Mouse (Mus musculus): ENCODE data around the gene Ankrd34a.

Gene Ankrd34a

DNA sequence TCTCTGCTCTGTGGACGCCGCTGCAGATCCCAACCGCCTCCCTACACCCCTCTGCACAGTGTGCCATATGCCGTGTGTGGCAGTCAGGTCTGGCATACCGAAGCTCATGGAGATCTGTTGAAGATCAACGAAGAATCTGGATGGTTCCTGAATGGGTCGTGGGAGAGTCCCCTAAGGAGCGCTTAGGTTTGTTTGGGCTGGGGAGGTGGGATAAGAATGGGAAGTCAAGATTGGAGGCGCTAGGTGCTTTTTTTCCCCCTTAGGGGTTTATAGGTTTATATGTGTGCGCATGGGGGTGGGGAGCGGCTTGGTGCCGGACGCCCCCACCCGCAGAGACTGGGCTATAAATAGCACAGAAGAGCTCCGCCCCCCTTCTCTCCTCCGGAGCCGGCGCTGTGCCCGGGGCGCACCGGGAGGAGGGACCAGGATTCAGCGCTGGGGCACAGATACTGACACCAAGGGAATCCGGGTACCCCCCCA, at the start of gene Ankrd34a:
Ankrd34a (plus strand) TSS at position 409 of the 480 bp plus-strand sequence.
- no peak for DNase-seq (ENCODE audit: low spot score in 2 of 2)

DNA sequence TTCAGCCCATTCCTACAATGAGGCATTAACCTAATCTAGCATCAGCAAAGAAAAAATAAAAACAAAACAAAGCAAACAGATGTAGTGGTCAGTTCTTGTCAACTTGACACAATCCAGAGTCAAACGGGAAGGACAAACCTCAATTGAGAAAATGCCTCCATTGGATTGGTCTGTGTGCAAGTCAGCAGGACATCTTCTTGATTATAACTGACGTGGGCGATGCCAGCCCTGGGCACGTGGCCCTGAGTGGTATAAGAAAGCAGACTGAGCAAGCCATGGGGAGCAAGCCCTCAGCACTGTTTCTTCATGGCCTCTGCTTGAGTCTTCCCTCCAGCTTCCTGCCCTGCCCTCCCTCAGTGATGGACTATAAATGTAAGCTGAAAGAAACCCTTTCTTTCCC, 49.6 kb upstream of the Ankrd34a start:
- no peak for DNase-seq (ENCODE audit: low spot score in 2 of 2)

DNA sequence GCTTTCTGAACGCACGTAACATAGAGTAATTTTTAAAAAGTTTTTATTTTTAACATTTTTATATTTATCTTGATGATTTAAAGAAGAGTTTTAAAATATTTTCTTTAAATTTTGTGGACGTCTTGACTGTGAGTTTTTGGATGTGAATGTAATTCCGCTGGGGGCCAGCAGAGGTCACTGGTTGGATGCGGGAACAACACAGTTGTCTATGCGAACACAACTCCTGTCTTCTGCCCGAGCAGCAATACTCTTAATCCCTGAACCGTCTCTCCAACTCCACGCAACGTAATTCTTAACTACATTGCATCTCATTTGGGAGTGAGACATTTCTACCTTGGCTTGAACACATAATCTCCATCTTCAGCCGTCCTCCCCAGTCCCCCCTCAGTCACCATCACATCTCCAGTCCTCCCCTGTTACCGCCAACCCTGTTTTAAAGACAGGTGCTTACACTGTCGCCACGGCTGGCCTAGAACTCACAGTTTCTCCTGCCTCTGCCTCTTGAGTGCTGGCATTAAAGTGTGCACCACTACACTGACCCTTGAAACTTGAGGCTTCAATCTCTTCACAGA, 49.0 kb upstream of the Ankrd34a start:
- DNase-seq (ENCODE audit: low spot score in 2 of 2): peak; percentile 65 to 77

DNA sequence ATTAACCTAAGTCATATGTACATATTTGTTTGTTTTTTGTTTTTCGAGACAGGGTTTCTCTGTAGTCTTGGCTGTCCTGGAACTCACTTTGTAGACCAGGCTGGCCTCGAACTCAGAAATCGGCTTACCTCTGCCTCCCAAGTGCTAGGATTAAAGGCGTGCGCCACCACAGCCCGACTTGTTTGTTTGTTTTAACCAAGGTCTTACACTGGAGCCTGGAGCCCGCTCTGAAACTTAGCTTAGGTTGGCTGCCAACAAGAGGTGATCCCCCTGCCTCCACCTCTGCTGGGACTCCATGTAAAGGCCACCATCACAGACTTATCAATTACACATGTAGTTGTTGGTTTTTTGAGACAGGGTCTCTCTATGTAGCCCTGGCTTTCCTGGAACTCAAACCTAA, 47.6 kb upstream of the Ankrd34a start:
- DNase-seq (ENCODE audit: low spot score in 2 of 2): no peak

DNA sequence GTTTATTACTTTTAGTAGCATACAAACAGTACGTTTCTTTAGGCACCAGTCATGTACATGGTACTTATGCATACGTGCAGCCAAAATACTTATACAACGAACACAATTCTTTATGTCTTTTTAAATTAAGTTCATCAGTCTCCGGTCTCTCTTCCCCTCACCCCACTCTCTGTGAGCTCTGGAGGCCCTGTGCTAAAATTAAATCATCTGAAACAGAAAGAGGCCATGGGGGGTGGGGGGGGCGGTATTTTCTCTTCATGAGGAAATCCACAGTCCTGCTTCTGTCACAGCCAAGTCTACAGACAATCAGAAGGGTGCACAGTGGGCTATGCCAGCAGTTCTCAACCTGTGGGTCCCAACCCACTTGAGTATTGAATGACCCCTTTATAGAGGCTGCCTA, 47.1 kb upstream of the Ankrd34a start:
- DNase-seq (ENCODE audit: low spot score in 2 of 2): no peak

DNA sequence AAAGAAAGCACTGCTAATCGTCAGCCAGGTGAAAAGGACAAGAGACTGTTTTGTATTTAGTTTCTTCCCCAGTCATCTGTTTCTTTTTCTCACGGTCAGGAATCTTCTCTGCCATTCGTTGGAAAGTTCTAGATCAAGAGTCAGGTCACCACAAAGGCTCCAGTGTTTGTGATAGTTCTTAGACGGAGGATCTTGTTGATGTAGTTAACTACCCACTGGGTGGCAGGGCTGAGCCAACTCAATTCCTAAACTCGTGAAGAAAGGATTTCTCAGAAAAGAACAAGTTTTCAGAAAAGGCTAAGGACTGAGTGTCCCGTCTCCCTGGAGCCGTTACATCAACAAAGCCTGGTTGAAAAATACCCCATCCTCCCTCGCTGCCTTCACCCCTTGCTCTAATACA, 45.2 kb upstream of the Ankrd34a start:
- DNase-seq (ENCODE audit: low spot score in 2 of 2): peak; percentile 44 to 62

DNA sequence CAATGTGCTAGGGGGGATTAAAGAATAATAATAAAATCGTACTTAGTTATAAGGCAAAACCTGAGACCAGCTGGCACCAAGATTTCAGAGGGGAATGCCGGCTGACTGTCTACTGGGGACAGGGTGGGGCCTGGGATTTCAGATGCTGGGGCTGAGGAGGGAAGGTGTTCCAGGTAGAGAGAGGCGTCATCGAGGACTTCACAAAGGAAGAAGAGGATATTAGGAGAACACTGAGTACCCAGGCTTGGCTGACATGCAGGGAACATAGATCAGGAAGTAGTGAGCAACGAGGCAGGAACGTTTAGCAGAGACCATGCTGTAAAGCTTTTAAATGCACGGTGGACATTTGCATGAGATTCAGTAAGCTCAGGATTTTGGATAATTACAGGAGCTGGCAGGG, 44.5 kb upstream of the Ankrd34a start:
- no peak for DNase-seq (ENCODE audit: low spot score in 2 of 2)

DNA sequence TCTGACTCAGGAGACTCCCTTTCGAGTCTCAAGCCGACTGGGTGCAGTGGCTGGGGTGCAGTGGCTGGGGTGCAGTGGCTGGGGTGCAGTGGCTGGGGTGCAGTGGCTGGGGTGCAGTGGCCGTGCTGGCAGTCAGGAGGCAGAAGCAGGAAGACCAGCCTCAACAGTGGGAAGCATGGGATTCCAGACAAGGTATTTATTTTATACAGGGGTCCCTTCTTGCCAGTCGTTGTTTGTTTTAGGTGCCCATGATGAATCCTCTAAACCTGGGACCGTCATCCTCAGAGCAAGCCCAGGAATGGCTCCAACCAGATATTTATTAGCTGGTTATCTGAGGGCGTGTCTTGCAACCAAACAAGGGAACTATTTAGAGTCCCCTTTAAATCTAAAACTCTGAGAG, 42.8 kb upstream of the Ankrd34a start:
- DNase-seq (ENCODE audit: low spot score in 2 of 2): no peak

DNA sequence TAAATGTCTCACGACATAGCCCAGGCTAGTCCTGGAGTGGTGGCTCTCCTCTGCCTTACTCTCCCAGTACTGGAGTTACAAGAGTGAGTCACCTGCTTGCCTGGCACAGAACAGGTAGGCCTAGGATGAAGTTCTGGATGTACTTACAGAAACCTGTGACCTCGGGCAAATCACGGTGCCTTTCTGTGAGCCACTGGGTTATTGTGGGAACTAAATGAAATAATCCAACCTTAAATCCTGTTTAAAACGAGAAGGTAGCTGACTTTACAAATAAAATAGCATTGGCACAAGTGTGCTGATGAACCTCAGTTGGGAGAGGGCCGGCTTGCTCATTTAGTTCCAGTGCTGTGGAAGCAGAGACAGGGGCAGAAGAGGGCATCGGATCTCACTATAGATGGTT, 42.2 kb upstream of the Ankrd34a start:
- no peak for DNase-seq (ENCODE audit: low spot score in 2 of 2)

DNA sequence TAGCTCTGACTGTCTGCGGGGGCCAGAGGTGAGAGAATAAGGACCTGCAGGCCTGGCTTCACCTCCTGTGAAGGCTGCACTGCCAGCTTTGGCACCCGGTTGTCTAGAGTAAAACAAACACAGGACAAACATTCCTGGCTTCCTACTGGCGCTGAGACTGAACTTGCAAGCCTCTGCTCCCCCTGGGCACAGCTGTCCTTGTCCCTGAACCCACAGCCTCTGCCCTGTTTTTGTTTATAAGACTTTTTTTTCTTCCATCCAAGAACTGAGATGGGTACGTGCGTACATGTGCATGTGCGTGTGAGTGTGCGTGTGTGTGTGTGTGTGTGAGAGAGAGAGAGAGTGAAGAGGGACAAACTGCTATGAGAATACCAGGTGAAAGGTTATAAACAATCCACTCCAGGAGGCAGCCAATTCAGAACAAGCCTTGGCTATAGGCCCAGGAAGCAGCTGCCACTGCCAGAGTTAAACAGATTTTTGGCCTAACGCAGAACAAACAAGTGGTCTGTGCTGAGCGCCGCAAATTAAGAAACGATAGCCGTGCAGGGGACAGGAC, 41.3 kb upstream of the Ankrd34a start:
- no peak for DNase-seq (ENCODE audit: low spot score in 2 of 2)

DNA sequence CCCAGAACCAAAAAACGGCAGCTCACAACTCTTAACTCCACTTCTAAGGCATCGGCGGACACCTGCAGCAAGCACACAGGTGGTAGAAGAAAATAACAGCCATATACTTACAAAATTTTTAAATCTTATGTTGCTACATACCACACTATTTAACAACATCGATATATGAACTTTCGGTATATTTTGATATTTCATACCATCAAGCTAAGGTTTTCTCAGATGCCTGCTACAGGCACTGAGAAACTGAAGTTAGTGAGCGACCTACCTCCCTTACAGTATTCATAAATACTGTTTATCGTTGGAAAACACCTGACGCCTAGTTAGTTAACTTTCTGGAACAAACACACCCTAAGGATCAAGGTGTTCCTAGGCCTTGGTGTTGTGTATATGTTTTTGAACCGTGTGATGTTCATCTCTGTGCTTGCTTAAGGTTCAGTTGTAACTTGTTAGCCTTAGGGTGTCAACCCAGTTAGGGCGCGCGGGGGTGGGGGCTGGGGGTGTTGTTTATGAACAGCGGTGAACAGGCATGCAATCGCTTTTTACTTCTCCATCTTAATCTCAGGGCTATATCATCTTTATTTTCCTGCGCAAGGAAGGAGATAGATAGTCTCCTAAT, 40.3 kb upstream of the Ankrd34a start:
- DNase-seq (ENCODE audit: low spot score in 2 of 2): no peak

DNA sequence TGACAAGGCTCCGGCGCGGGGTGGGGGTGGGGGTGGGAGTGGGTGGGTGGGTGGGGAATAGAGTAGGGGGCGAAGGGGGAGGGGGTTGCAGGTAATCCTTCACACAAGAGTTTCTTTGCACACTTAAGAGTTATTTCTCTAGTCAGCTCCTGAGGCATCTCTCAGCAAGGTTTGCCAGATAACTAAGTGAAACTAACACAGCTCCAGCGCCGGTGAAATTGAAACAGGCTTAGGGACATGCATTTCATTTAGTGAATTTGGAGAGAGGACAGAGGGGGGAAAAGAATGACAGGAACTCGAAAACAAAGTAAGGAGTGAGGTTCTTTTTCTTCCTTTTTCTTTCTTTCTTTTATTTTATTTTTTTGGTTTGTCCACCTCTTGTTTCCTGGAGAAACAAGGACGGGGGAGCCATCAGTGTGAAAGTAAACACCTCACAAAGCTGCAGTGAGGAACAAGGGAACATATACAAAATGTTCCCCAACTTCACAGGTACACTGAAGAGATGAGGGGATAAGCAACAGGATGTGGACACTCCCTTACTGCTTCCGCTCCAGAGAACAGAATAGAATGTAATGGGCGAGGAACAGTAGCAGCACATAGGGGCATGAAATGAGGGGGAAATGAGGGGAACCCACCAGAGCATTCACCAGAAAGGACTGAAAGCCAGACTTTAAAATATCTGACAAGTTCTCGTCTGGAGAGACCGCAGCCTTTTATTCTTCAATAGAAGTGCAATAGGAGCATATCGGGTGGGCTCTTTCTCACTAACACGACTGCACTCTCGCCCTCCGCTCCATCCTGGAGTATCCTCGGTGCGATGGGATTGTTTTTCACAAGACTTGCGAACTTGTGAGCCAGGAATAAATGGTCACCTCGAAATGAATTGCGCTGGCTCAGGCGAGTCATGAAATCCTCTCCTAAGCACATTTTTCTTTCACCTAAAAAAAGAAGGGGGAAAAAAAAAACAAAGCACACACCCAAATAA, 39.5 kb upstream of the Ankrd34a start:
- peak; percentile 65 for DNase-seq (ENCODE audit: low spot score in 2 of 2)

DNA sequence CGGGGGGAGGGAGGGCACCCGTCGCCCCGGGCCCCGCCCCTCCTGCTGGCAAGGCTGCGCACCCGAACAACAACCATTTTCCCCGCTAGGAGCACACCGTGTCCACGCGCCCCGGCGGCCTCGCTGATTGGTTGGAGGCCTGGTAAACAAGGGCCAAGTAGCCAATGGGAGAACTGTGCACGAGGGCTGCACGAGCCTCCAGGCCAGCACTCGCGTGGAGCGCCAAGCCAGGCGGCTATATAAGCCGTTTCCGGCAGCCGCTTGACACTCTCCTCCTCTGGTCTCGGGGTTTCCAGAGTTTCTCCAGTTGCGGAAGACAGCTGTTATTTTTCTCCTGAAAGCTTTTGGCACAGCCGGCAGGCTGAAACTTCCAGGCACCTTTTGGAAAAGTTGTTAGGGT, 38.7 kb upstream of the Ankrd34a start, which contains the start of gene Txnip:
Txnip (plus strand) TSS at position 264 of the 400 bp plus-strand sequence.
- DNase-seq (ENCODE audit: low spot score in 2 of 2): peak; percentile 99 to 100

DNA sequence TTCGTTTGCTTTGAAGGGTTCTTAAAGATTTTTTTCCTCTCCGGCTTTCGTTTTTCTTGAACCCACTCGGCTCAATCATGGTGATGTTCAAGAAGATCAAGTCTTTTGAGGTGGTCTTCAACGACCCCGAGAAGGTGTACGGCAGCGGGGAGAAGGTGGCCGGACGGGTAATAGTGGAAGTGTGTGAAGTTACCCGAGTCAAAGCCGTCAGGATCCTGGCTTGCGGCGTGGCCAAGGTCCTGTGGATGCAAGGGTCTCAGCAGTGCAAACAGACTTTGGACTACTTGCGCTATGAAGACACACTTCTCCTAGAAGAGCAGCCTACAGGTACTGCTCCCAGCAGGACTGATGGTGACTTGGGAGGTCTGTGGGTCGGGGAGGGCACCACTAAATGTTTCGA, 38.3 kb upstream of the Ankrd34a start:
- DNase-seq (ENCODE audit: low spot score in 2 of 2): no peak

DNA sequence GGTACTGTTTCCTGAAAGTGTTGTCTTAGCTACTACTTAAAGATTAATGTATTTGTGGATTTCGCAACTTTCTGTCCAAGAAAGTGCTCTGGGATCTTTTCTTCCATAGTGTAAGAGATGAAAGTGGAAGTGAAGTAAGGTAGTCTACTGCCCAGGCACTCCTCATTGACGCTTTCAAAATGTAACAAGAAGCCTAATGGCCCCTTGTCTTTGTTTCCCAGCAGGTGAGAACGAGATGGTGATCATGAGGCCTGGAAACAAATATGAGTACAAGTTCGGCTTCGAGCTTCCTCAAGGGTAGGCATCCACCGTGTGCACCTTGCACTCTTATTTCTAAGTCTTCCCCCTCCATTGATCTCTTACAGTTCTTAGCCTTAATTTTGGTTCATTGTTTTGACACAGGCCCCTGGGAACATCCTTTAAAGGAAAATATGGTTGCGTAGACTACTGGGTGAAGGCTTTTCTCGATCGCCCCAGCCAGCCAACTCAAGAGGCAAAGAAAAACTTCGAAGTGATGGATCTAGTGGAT, 37.7 kb upstream of the Ankrd34a start:
- no peak for DNase-seq (ENCODE audit: low spot score in 2 of 2)

DNA sequence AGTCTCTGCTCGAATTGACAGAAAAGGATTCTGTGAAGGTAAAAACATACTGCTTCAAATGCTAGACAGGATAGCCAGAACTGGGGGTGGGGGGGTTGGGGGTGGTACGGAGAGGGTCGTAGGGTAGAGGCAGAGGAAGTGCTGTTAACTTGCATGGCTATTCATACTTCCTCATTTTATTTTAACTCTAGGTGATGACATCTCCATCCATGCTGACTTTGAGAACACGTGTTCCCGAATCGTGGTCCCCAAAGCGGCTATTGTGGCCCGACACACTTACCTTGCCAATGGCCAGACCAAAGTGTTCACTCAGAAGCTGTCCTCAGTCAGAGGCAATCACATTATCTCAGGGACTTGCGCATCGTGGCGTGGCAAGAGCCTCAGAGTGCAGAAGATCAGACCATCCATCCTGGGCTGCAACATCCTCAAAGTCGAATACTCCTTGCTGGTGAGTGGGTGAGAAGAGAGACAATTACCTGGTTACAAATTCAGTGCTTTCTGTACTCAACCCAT, 37.0 kb upstream of the Ankrd34a start:
- peak in 1 of 2 experiments; percentile 46 for DNase-seq (ENCODE audit: low spot score in 2 of 2)

DNA sequence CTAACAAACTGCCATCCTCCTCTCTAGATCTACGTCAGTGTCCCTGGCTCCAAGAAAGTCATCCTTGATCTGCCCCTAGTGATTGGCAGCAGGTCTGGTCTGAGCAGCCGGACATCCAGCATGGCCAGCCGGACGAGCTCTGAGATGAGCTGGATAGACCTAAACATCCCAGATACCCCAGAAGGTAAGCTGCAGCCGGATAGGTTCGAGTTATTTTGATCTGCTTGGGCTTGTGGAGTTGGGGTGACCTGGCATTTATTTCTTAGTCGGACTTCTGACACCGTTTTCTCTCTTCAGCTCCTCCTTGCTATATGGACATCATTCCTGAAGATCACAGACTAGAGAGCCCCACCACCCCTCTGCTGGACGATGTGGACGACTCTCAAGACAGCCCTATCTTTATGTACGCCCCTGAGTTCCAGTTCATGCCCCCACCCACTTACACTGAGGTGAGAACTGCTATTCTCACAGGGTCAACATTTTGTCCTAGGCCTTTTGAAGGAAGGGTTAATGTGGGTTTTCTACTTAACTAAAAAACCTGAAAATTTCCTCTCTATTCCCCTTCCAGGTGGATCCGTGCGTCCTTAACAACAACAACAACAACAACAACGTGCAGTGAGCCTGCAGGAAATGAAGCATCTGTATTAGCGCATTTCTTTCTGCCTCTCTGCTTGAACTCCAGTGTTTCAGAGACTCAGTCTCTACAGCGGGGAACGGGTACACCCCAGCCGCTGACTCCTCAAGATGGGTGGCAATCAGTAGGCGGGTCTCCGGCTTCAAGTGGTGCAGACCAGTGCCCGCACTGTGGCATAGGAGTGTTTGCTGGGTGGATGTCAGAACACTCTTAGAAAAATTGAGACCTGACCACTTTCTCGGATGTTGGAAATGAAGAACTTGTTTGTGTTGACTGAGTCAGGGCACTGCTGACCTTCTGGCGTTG, 36.3 kb upstream of the Ankrd34a start:
- DNase-seq (ENCODE audit: low spot score in 2 of 2): no peak

DNA sequence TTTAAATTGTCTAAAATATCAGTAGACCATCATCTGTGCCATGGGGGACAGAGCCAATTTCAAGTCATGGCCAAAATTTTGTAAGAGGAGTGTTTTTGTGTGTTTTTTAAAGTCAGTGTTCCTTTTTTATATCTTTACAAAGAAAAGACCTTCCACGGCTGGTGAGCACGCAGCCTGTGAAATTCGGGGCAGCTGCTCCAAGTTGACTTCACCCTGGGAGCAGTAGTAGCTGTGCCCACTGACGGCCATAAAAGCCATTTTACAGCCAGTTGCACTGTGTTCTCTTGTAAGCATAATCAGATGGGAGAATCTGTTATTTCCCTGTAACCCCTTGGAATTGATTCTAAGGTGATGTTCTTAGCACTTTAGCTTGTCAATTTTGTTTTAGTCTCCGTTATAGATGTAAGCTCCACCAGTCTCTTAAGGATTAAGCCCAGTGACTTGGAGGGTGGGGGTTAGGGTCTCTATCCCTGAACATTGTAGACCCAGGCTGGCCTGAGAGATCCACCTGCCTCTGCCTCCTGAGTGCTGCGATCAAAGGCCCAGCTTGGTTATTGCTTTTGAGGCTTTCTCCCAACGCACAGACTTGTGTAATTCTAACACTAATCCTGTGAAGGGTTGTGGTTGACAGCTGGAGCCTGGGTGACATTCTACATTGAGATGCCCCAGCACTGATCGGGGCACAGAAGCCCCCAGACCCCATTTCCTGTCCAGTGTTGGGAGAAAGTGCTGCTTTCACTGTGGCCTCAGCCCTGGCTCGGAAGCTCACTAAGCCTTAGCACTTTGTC, 35.4 kb upstream of the Ankrd34a start:
- peak; percentile 36 to 43 for DNase-seq (ENCODE audit: low spot score in 2 of 2)

DNA sequence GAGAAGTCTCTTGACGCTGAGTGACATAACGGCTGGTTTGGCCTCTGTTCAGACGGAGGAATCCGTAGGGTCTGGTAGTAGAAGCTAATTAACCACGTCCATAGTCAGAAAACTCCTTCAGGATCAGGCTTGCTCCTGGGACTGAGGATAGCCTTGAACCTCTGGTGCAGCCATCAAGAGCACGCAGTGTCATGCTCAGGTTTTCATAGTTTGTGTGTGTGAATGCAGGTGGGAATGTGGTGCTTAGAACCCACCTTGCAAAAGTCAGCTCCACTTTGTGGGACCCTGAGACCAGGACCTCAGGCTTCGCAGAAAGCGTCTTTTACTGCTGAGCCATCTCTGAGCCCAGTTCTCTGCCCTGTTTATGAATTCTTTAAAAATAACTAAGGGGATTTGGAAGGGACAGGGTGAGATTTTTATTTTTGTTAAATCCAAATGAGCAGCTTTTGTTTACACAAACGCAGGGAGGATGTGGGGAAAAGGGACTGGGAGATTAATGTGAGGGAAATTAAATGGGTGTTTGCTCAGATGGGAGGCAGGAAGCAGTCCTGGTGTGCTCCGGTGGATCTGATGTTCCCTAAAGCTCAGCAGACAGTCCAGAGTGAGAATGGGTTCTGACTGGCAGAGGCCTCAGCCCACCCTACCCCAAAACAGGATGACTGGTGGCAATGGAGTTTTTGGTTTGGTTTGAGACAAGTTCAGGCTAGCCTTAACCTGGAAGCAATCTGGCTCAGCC, 34.3 kb upstream of the Ankrd34a start:
- no peak for DNase-seq (ENCODE audit: low spot score in 2 of 2)

Data from natural killer cell, adult 2 months (primary cell).